Mouse (Mus musculus) intestine, postnatal 0 days (tissue): Measurements from ENCODE around the gene 1700008O03Rik. TPM values are rescaled to one million over a fixed set of nuclear protein-coding genes. Genes with fewer than 3 reads are reported as not detected.

Experiments
- ATAC-seq: fragments of 200-750 bp; cut with Nextera tagmentation; 2 replicates; pipeline ENCODE4 v1.8.0; 2017; ENCODE audit warnings: mild to moderate bottlenecking, moderate TSS enrichment, moderate library complexity
- H3K27ac ChIP-seq: fragments of 300-500 bp; sonication (generic); 2 replicates; pipeline ENCODE4 v1.5.1; 2014; ENCODE audit warnings: mild to moderate bottlenecking, low read depth, low read length, moderate library complexity
- H3K27me3 ChIP-seq: fragments of 300-500 bp; sonication (generic); replicated peaks from 2 replicates; pipeline ENCODE4 v1.6.1; 2014; ENCODE audit warnings: low read length, mixed read lengths; ENCODE audit not compliant: control insufficient read depth, insufficient read depth
- H3K36me3 ChIP-seq: fragments of 300-500 bp; sonication (generic); 2 replicates; pipeline ENCODE4 v1.6.1; 2014; ENCODE audit warnings: mild to moderate bottlenecking, moderate library complexity; ENCODE audit not compliant: control insufficient read depth, insufficient read depth
- H3K4me1 ChIP-seq: fragments of 300-500 bp; sonication (generic); replicated peaks from 2 replicates; pipeline ENCODE4 v1.6.1; 2014; ENCODE audit warnings: antibody characterized with exemption, low read length, mixed read lengths; ENCODE audit not compliant: control insufficient read depth, insufficient read depth
- H3K4me2 ChIP-seq: fragments of 300-500 bp; sonication (generic); replicated peaks from 2 replicates; pipeline ENCODE4 v1.6.1; 2014; ENCODE audit warnings: low read depth, mild to moderate bottlenecking, moderate library complexity
- H3K4me3 ChIP-seq: fragments of 300-500 bp; sonication (generic); 2 replicates; pipeline ENCODE4 v1.5.1; 2014; ENCODE audit warnings: low read depth, low read length
- H3K9ac ChIP-seq: fragments of 300-500 bp; sonication (generic); 2 replicates; pipeline ENCODE4 v1.6.1; 2014; ENCODE audit warnings: mild to moderate bottlenecking, low read depth, low read length
- H3K9me3 ChIP-seq: fragments of 300-500 bp; sonication (generic); 2 replicates; pipeline ENCODE4 v1.6.1; 2016; ENCODE audit warnings: mixed run types; ENCODE audit not compliant: control insufficient read depth
- CTCF ChIP-seq: sonication (generic); IDR thresholded peaks from 2 replicates; pipeline ENCODE4 v1.5.1; 2016; ENCODE audit warnings: low read depth, mild to moderate bottlenecking, control low read depth, antibody characterized with exemption, moderate library complexity
- WGBS: fragments of 180-500 bp; shearing (Covaris S2); extraction: QIAGEN DNeasy Blood & Tissue Kit; methylation state at CpG from one replicate; pipeline ENCODE4 v1.1.7; 2014; 5-methylcytosine and 5-hydroxymethylcytosine counted together
- polyA plus RNA-seq: library from polyadenylated mRNA; unstranded; fragments of >200 nt; fragmentation: Nextera tagmentation; extraction: Ambion mirVana; gene quantifications from 2 replicates; pipeline ENCODE4 v1.2.1, GENCODE M21; 2015

1700008O03Rik gene
- polyA plus RNA-seq, 1 experiment from 2014 or later = 0.60 TPM

DNA sequence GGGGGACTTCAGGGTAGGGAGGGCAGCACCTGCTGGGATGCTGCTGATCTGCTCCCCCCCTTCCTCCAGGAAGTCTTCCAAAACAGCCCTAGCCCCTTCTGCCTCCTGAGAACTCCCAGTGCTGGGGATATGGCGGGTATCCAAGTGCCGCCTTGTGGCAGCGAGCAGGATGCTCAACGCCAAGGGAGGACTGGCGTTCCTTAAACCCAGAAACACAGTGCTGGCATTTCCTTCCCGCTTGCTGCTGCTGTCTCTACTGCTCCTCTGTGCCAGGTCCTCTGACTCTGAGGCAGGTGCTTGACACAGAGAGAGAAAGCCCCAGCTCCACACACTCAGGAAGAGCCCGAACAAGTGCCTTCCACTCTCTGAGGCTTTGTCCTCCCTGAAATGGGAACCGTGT lies 64.7 kb downstream of the 1700008O03Rik start:
- no peaks in the 10 kb centered on the region for H3K4me1 ChIP-seq
- H3K9ac ChIP-seq = no peak overlapping the region
- TF ChIP-seq CTCF = no peak
- WGBS = 55% methylated on average over 8 of the region's 8 CpGs
- H3K36me3 ChIP-seq = no peaks in the 10 kb centered on the region
- H3K4me3 ChIP-seq = no peak overlapping the region
- H3K27me3 ChIP-seq = no peaks in the 10 kb centered on the region
- H3K4me2 ChIP-seq = no peak overlapping the region
- no peak for ATAC-seq
- no peak overlapping the region for H3K27ac ChIP-seq
- no peaks in the 10 kb centered on the region for H3K9me3 ChIP-seq

DNA sequence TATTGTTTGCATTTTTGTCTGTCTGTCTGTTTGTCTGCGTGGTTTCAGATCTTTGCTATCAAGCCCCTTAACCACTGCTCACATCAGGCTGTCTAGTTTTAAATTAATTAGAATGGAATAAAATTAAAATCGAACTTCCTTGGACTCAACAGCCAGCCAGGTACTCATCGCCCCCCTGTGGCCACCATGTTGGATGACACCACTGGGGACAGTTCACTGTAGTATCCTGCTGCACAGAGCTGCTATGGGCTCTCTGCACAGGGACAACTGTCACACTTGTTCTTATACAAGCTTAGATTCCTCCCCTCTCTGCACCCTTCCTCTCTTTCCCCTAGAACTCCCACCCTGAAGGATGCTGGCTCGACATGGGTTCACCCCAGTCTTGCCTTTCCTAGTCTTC lies 67.7 kb downstream of the 1700008O03Rik start:
- ATAC-seq = no peak
- Histone ChIP-seq H3K27me3 (no peaks in the 10 kb centered on the region), H3K4me2 (no peak overlapping the region), H3K4me3 (no peak overlapping the region), H3K9me3 (no peaks in the 10 kb centered on the region), H3K9ac (no peak overlapping the region), H3K4me1 (no peaks in the 10 kb centered on the region), H3K36me3 (no peaks in the 10 kb centered on the region), H3K27ac (no peak overlapping the region)
- TF ChIP-seq CTCF = peak; percentile 76
- WGBS = 36% methylated on average over 4 of the region's 4 CpGs

DNA sequence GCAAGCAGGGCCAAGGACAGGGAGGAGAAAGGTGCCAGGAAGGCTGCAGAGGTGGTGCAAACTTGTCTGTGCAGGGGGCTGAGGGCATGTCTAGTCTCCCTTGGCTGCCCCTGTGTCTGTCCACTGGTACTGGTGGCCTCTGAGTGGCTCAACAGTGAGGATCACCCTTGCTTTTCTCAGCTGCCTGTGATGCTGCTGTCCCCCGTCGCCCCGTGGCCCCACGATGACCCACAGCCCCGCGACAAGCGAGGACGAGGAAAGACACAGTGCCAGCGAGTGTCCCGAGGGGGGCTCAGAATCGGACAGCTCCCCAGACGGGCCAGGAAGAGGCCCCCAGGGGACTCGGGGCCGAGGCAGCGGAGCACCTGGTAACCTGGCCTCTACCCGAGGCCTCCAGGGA lies 73.1 kb downstream of the 1700008O03Rik start:
- Histone ChIP-seq H3K9me3 (no peaks in the 10 kb centered on the region), H3K4me1 (no peaks in the 10 kb centered on the region), H3K27me3 (peaks cover 19% of the 10 kb centered on the region), H3K4me2 (no peak overlapping the region), H3K9ac (no peak overlapping the region), H3K36me3 (no peaks in the 10 kb centered on the region), H3K27ac (no peak overlapping the region), H3K4me3 (no peak overlapping the region)
- WGBS = 67% methylated on average over 16 of the region's 16 CpGs
- no peak for ATAC-seq
- TF ChIP-seq CTCF = no peak

DNA sequence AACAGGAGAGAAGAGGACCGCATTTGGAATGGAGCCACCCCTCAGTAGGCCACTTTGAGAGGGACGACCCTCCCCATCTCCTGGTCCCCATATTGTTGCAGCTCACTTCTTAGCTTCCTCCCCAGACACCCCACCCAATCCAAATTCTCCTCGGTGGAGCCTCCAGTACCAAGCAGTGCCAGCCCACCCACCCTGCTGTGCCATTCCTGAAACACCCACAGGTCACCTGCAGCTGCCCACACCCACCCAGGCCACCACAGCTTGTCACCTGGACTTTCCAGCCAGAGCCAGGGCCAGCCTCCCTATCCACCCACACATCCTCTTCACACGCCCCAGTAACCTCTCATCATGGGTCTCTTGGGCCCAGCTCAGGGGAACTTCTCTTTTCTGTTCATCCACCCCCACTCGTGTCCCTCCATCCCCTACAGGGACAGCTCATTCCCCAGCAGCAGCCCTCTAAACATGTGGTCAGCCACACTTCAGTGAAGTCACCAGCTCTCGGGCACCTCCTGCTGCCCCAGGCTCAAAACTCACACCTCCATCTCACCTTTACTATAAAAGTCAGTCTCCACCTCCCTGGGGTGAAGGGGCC lies 73.8 kb downstream of the 1700008O03Rik start:
- H3K4me1 ChIP-seq = no peaks in the 10 kb centered on the region
- no peak overlapping the region for H3K27ac ChIP-seq
- H3K27me3 ChIP-seq = peaks cover 19% of the 10 kb centered on the region
- TF ChIP-seq CTCF = 0 out of 2 replicates have a peak, but pooled peaks have one; percentile 15
- no peak overlapping the region for H3K4me3 ChIP-seq
- no peak for ATAC-seq
- H3K4me2 ChIP-seq = no peak overlapping the region
- H3K36me3 ChIP-seq = no peaks in the 10 kb centered on the region
- no peak overlapping the region for H3K9ac ChIP-seq
- 34% methylated on average over 6 of the region's 6 CpGs for WGBS
- H3K9me3 ChIP-seq = no peaks in the 10 kb centered on the region

DNA sequence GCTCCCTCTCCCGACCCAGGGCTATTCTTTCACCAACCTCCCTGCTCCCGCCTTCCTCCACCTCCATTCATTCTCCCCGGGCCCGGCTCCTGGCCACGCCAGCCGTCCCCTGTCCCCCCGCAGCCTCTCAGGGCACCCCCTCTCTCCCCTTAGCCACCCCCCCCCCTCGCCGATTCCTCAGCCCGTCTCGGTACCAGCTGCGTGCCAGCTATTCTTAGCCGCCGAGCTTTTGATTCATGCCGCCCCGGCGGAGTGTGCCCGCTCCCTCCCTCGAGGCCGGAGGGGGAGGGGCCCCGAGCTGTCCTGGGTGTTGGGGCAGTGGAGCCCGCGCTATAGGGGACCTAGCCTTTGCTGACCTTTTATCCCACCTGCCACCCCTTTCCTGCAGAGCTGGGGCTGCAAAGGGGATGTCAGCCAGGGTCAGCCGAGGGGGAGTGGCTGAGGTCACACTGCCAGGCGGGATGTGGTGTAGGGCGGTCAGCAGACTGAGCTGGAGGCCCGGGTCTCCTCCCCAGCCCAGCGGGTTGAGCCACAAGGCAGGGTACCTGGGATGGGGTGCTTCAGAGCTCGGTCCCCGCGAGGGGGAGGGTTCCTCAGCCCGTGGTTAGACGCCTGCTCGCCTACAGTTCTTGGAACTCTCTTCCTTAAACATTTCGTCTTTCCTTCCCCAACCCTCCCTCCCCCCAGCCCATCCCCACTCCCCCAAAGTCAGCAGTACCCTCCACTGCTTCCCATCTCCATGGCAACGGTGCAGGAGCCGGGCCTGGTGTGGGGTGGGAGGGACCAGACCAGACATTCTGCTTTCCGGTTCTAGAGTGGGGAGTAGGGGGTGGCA lies 74.5 kb downstream of the 1700008O03Rik start:
- 5% methylated on average over 38 of the region's 38 CpGs for WGBS
- no peak for TF ChIP-seq CTCF
- no peak overlapping the region for H3K27ac ChIP-seq

DNA sequence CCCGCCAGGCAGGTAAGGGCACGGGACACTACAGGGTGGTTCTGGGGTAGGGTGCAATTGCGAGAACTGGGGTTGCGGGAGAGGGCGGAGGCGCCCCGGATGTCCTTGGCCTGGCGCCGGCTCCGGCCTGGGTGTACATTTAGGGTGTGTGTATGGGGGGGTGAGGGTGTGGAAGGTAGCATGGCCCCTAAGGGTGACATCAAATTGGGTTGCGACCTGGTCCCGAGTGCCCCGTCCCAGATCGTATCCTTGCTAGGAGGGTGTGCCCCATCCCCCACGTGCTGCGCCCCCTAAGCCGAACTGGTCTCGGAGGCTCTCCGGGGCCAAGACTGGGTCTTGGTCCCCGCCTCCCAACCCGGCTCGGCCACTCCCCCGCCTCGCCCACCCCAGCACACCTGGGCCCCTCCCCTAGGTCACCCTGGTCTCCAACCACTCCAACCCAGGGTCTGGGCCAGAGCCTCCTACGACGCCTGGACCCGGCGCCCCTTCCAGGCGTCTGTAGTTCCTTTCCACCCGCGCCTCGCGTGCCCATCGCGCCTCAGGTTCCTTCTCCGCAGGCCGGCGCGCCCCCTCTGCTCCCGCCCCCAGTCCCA lies 75.2 kb downstream of the 1700008O03Rik start:
- TF ChIP-seq CTCF = no peak
- Histone ChIP-seq H3K9ac (peak overlapping the region; percentile 26; the same call in 1 of the 2 replicates), H3K36me3 (no peaks in the 10 kb centered on the region), H3K4me2 (peak overlapping the region; percentile 79), H3K4me3 (peak overlapping the region; percentile 40), H3K9me3 (no peaks in the 10 kb centered on the region), H3K27me3 (peaks cover 19% of the 10 kb centered on the region), H3K27ac (no peak overlapping the region), H3K4me1 (peaks cover 4% of the 10 kb centered on the region)
- under 1% methylated on average over 37 of the region's 40 CpGs for WGBS
- ATAC-seq = no peak

More for the DNA sequence above, 74.5 kb downstream of the 1700008O03Rik start:
- Histone ChIP-seq H3K9ac (peak overlapping the region; percentile 26; the same call in 1 of the 2 replicates), H3K4me3 (peak overlapping the region; percentile 40), H3K4me1 (no peaks in the 10 kb centered on the region), H3K27me3 (peaks cover 19% of the 10 kb centered on the region), H3K36me3 (no peaks in the 10 kb centered on the region), H3K9me3 (no peaks in the 10 kb centered on the region), H3K4me2 (peak overlapping the region; percentile 79)
- ATAC-seq = no peak

Other genes with a start within 250 kb of the 1700008O03Rik start
- not detected in 2 replicates for gene Klk1b16, start 249.1 kb downstream of the 1700008O03Rik start, polyA plus RNA-seq
- not detected in 2 replicates for gene Klk1b24, start 197.6 kb downstream of the 1700008O03Rik start, polyA plus RNA-seq
- gene Klk1b3, start 187.6 kb downstream of the 1700008O03Rik start, polyA plus RNA-seq = not detected in 2 replicates
- not detected in 2 replicates for gene Klk1b4, start 178.4 kb downstream of the 1700008O03Rik start, polyA plus RNA-seq
- gene Klk1b5, start 169.9 kb downstream of the 1700008O03Rik start, polyA plus RNA-seq = not detected in 2 replicates
- gene Klk1, start 160.5 kb downstream of the 1700008O03Rik start, polyA plus RNA-seq = 23.0 and 35.6 TPM in 2 replicates
- not detected in 2 replicates for gene Gm36864, start 149.6 kb downstream of the 1700008O03Rik start, polyA plus RNA-seq
- 0.65 and 1.1 TPM in 2 replicates for gene 1700028J19Rik, start 139.1 kb downstream of the 1700008O03Rik start, polyA plus RNA-seq
- gene 2410002F23Rik, start 139.1 kb downstream of the 1700008O03Rik start, polyA plus RNA-seq = 40.3 and 42.3 TPM in 2 replicates
- gene Acp4, start 128.4 kb downstream of the 1700008O03Rik start, polyA plus RNA-seq = not detected in 2 replicates
- not detected in 2 replicates for gene Gm15517, start 124.4 kb downstream of the 1700008O03Rik start, polyA plus RNA-seq
- 3.5 and 3.8 TPM in 2 replicates for gene Clec11a, start 78.9 kb downstream of the 1700008O03Rik start, polyA plus RNA-seq
- gene Shank1, start 75.6 kb downstream of the 1700008O03Rik start, polyA plus RNA-seq = 0.39 and 0.44 TPM in 2 replicates
- 0.55 and 0.58 TPM in 2 replicates for gene Syt3, start 1.7 kb downstream of the 1700008O03Rik start, polyA plus RNA-seq
- gene Lrrc4b, start 43.2 kb upstream of the 1700008O03Rik start, polyA plus RNA-seq = 0.35 and 0.54 TPM in 2 replicates
- 1.5 and 1.7 TPM in 2 replicates for gene Aspdh, start 79.6 kb upstream of the 1700008O03Rik start, polyA plus RNA-seq
- 28.6 and 30.3 TPM in 2 replicates for gene Josd2, start 82.2 kb upstream of the 1700008O03Rik start, polyA plus RNA-seq
- gene Emc10, start 110.7 kb upstream of the 1700008O03Rik start, polyA plus RNA-seq = 68.6 and 74.8 TPM in 2 replicates
- 4.4 and 5.2 TPM in 2 replicates for gene Fam71e1, start 110.8 kb upstream of the 1700008O03Rik start, polyA plus RNA-seq
- gene Mybpc2, start 138.8 kb upstream of the 1700008O03Rik start, polyA plus RNA-seq = 0.13 and 0.18 TPM in 2 replicates
- 0.17 and 0.33 TPM in 2 replicates for gene Spib, start 146.3 kb upstream of the 1700008O03Rik start, polyA plus RNA-seq
- 16.8 and 18.3 TPM in 2 replicates for gene Pold1, start 163.0 kb upstream of the 1700008O03Rik start, polyA plus RNA-seq
- 71.3 and 73.9 TPM in 2 replicates for gene Nr1h2, start 168.1 kb upstream of the 1700008O03Rik start, polyA plus RNA-seq
- gene Napsa, start 186.6 kb upstream of the 1700008O03Rik start, polyA plus RNA-seq = 0.99 and 1.1 TPM in 2 replicates
- 0.20 TPM in 2 replicates for gene Kcnc3, start 204.8 kb upstream of the 1700008O03Rik start, polyA plus RNA-seq